Mouse (Mus musculus): ENCODE data around the gene Kifap3. TPM values are rescaled to one million over a fixed set of nuclear protein-coding genes. Genes with fewer than 3 reads are reported as not detected.

Gene Kifap3
- polyA plus RNA-seq (2012) = 2.7 and 4.0 TPM in 2 replicates

DNA sequence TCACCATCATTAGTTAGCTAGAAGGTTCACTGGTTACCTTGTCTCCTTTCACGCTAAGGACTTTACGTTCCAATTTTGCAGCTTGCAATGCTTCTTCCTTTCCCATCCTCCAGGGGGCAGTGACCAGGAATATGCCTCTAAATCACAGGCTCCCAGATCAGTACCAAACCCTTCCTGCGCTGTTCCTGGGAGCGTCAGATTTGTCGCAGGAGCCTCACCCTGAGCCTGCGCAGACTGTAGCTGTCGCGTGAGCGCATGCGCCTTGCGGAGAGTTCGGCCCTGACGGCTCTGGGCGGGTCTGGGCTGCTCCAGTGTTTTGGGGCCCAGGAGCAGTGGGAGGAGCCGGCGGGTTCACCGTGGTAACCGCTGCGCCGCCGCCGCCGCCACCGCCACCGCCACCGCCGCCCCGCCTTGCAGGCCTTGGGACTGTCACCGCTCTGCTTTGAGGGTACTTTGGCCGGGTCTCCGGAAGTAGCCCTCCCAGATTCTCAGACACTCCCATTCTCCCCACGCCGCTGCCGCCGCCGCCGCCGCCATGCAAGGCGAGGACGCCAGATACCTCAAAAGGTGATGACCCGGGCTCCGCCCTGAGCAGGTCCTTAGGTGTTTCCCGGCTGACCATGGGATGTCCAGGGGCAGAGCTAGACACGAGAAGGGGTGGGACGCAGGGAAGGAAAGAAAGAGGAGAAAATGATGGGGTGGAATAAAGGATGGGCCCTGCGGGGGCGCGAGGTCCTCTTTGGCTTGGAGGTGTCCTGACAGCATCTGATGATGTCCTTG is at the start of gene Kifap3:
Gene Kifap3, plus strand, starts transcription at position 248 of the 780 bp plus-strand sequence.
- TF ChIP-seq GATA1 (IDR thresholded peaks at IDR 0.05; ENCODE audit: low read length) = no peak

DNA sequence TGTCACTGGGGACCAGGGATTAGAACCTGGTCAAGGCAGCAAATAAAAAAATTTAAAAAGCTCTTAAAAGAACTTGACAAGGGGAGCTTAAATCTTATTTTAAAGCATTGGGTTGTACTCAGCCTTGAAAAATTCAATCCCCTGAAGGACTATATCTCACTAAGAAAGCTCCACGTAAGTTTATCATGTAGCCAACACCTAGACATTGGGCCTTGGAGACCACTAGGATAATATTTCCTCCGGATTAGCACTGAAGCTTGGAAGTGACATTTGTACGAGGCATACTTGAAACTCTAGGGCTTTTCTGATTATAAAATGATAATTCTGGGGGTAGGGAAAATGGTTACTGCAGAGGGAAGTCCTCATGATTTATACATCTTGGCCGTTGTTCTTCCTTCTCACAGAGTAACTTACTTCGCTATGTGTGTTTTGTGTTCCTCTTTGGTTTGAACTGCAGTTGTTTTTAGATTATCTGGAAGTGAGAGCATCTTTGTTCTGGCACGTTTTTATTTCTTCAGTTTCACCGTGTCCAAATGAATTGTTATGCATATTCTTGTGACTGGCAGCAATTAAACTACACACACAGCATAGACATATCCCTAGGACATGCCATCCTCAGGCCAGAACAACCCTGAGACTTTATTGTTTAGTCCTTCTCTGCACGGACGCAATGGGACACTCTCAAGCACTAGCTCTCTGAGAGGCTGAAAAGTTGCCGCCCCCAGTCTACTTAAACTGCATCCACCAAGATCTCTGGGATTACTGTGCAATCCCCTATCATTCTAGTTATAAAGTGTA is 42.7 kb upstream of the Kifap3 start:
- TF ChIP-seq GATA1 (IDR thresholded peaks at IDR 0.05; ENCODE audit: low read length) = no peak

DNA sequence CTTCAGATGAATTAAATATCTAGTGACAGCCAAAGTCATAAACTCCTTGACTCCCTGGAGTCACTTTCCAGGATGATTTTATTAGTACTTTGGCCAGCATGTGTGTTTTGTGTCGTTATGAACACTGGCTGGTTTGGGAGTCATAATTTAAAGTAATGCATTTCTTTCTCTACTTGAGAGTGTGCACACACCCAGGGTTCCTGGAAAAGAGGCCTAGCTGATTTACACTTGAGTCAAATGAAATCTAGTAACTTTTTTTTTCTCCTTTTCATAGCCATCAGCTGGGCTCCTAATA is 42.2 kb upstream of the Kifap3 start:
- TF ChIP-seq GATA1 (IDR thresholded peaks at IDR 0.05; ENCODE audit: low read length) = no peak

DNA sequence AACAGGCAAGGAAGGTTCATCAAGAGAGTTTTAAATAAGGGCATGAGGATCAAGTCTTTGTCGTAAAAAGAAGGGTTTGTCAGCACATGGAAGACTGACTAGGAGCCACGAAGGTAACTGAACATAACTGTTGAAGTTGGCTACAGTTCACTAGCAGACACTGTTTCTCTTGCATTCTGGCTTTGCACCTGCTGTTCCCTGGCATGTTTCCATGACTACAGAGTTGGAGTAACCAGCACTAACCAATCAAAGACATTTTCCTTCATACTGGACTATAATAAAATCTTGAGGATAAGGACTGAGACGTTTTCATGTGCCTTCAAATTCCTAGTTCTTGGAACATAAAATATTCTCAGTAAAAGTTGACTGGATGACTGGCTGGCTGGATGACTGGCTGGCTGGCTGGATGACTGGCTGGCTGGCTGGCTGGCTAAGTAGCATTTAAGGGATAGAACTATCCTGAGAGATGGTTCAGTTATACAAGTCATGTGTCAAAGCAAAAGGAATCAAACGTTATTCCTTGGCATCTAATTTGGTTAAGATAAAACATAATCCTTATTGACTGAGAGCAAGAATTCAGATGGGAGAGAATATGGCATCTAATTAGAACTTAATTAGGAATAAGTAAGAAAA is 27.9 kb upstream of the Kifap3 start:
- no peak for TF ChIP-seq GATA1 (IDR thresholded peaks at IDR 0.05; ENCODE audit: low read length)

DNA sequence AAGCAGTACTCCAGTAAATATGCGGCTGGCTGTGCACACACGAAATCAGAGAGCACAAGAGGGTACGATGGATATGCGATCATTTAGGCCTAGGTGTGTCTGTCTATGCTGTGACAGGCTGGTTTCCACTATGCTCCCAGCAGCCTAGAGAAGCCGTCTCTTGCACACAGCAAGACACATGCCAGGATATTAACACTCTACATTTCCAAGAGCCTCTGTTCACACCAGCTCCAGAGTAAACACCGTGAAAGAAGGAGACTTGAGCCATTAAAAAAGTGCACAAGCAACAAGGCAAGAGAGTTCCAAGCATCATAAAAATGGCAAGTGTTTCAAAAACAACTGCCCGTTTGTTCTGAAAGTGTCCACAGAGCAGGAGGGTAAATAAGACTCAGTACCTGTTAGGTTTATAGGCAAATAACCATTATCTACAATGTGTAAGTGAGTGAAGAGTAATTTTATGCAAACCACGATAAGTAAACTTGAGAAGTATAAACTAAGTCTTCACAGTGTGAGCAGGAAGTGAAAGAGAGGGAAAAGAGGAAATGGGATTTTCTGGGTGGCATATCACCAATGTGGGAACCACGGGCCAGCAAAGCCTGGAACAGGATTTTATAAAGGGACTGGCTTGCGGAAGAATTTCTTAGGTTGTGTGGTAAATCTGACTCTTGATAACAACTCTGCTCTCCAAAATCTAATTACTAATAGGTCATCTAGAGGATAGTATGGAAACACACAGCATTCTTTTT is 21.7 kb upstream of the Kifap3 start:
- no peak for TF ChIP-seq GATA1 (IDR thresholded peaks at IDR 0.05; ENCODE audit: low read length)

DNA sequence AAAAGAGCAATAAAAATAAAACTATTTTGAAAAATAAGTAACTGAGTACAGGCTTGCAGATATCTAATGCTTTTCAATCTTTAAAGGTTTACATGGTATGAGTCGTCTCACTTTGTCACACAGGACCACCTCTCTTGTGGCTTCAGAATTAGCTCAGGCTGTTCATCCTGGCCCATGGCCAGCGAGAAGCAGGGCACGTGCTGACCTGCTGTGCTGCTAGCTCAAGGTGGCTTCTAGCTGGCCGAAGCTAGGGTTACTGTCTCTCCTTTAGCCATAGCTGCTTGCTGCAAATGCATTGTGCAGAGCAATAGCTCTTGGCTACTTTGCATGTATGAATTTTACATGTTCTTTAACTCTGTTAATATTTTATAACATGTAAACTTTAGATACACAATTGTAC is 42.0 kb downstream of the Kifap3 start:
- no peak for TF ChIP-seq GATA1 (IDR thresholded peaks at IDR 0.05; ENCODE audit: low read length)

DNA sequence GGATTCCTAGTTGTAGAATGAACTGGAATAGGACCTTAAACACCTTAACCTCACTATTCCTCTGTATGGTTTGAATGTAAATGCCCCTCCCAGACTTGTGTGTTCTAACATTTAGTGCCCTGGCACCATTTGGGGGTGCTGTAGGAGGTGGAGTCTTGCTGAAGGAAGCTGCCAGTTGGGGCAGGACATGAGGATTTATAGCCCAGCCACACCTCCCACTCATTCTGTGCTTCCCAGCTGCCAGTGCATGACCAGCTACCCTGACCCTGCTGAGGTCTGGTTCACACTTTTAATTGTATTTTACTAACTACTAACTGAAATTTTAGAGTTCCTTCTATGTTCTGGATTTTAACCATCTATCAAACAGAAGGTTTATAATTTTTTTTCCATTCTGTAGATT is 50.1 kb downstream of the Kifap3 start:
- TF ChIP-seq GATA1 (IDR thresholded peaks at IDR 0.05; ENCODE audit: low read length) = no peak

DNA sequence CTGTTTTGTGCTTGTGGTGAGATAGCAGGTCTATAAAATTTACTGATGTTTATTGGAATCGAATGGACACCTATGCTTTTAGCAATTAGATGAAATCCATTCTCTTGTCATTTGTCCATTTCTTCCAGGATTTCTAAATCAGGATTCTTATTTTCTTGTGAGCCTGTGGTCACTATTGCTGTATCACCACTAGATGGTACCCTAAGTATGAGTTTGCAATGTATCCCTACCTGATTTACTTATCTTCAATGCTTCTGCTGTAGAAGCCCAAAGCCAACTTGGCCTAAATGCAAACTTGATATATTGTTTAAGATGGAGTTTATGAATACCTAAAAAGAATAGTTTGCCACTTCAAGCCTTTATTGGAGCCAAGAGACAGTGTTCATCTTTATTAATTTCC is 54.7 kb downstream of the Kifap3 start:
- TF ChIP-seq GATA1 (IDR thresholded peaks at IDR 0.05; ENCODE audit: low read length) = no peak

DNA sequence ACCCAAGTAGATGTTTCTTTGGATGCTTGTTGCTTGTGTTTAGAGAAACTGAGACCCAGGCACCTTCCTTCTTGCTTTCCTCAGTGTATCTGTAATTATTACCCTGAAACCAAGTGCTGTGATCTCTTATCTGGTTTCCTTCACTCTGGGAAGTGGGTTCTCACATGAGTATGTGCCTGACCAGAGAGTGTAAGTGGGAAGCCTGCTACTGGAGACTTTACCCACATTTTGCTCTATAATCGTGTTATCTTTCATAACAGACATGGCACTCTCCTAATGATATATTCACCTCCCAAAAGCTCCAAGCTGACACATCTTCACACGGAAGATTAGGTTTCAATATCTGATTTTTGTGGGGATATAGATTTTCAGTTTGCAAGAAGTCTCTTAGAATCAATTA is 55.7 kb downstream of the Kifap3 start:
- peak; percentile 19 for TF ChIP-seq GATA1 (IDR thresholded peaks at IDR 0.05; ENCODE audit: low read length)

DNA sequence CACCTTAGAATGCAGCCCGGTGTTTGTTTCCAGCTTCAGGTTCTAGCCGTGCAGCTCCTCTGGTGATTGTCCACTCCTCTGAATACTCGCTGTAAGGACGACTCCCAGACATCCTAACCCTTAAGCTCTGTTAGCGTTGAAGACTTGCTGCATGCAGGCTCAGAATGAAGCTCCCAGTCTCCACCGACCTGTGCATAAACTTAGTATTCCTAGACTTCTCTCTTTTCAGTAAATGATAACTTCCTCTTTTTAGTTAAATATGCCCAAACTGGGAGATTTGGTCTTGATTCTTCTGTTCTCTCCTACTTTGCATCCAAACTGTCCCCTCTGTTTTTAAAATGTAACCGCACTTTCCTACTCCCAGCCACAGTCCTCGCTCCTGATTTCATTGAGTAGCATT is 61.2 kb downstream of the Kifap3 start:
- no peak for TF ChIP-seq GATA1 (IDR thresholded peaks at IDR 0.05; ENCODE audit: low read length)

DNA sequence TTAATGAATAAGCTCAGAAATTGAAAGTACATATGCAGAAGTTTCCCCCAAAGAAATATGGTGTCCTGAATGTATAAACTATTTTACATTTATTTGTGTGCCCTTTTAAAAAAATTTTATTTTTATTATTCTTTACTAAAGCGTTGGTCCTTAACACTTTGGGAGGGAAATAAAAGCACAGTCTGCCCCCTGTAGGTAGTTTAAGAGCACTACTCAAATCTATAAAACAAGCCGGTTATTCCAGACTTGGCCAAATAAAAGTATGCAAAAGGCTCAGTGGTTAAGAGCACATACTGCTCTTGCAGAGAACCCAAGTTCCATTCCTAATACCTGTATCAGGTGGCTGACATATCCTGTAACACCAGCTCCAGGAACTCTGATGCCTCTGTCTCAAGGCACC is 62.9 kb downstream of the Kifap3 start:
- TF ChIP-seq GATA1 (IDR thresholded peaks at IDR 0.05; ENCODE audit: low read length) = no peak

DNA sequence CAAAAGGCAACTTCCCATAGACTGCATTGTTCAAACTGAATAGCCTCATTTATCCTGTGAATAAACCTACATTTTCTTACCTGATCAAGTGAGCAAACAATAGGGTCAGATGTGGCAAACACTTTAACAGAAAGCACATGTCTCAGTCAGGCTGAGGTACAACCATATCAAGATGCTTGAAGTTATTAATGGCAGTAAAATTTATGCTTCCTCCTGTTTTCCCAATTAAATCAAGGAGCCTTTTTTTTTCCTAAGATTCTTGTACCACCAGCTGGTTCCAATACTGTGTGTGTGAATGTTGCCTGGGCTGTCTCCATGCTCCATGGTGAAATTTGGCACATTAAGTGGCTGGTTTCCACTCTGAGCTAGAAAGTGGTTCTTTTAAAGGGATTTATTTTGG is 64.5 kb downstream of the Kifap3 start:
- no peak for TF ChIP-seq GATA1 (IDR thresholded peaks at IDR 0.05; ENCODE audit: low read length)

DNA sequence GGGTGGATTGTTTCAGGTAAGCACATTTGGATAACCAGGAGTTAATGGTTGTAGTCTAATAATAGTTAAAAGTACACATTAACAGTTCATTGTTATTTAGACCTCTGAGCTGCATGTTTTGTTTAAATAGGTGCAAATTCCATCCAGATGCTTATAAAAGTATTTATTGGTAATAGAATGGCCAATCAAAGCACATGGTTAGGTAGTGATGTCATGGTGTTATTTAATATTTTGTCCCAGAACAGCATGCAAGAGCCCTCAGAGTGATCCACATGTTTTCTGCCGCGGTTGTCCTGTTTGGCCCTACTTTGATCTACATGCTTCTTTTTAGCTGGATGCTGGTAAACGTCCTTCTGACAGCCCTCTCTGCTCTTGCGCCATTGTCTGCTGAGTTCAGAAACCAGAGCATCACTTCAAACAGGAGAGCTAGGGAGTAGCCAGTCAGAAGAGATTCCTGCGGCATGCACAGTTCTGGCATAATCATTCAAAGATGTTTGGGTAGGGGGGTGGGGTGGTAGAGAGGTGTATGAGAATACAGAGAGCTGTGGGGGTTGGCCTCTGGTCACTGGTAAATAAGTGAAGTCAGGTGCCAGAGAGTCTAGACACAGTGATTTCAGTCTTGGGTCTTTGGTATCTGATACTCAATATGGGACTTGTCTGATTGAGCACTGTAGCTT is 73.6 kb downstream of the Kifap3 start:
- TF ChIP-seq GATA1 (IDR thresholded peaks at IDR 0.05; ENCODE audit: low read length) = no peak

DNA sequence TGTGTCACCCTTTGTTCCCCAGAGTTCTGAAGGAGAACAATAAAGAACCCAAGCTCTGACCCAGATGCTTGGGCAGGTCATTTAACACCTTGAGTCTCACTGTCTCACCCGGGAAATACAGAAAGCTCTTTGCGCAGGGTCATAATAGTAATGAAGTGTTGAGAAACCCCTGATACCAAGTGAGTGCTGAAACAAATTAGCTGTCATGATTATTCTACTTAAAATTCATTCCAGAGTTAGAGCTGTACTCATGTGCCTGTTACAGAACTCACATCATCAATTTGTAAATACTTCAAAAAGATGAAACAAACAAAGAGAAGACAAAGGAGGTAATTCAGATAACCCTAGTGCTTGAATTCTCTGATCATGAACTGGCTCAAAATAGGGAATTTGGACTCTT is 79.0 kb downstream of the Kifap3 start:
- TF ChIP-seq GATA1 (IDR thresholded peaks at IDR 0.05; ENCODE audit: low read length) = no peak

DNA sequence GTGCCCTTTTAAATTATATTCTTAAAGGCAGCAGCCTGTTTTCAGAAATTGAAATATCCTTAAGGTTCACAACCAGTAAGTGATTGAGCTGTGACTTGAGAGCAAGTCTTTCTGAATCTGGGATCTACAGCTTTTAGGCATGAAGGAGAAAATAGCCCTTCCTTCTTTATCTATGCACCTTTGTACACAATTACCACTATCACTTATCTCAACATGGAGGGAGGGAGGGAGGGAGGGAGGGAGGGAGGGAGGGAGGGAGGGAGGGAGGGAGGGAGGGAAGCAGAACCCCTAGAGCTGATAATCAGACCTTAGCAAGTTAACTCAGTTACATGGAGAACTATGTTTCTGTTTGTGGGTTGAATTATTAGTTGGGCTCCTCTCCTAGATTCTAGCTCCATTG is 82.2 kb downstream of the Kifap3 start:
- TF ChIP-seq GATA1 (IDR thresholded peaks at IDR 0.05; ENCODE audit: low read length) = no peak

Data from G1E-ER4 (cell line).